In genomic region chr2:101956125-101956524, GRCm38 (mm10) we compare ENCODE assay signal across 23 mouse cellular contexts.
DNase-seq lines count a peak whose midpoint lies in the region; ATAC-seq lines count a peak whose summit lies in the region.
"Had no signal": no experiment of that assay in that cellular context is flagged by ENCODE, and none has a peak within 500 bp of the region (broad histone marks: within the 10 kb centered on the region; RNA-seq: fewer than 3 reads in every experiment).

No protein-coding gene starts in this region.

- DNase-seq in hindbrain, embryonic 11.5 days (ENCODE audit: low spot score) = no peak
- DNase-seq in hindbrain, embryonic 14.5 days (ENCODE audit: low spot score) = no peak
- DNase-seq in neural tube, embryonic 10.5 days (ENCODE audit: extremely low spot score, low spot score) = no peak
- DNase-seq in B cell, adult 2 months = no peak
- DNase-seq in layer of hippocampus, postnatal 36 days = no peak
- DNase-seq: adrenal gland, postnatal 14 days; cerebellum, adult 11 months; cerebellum, postnatal 10 days; gastrocnemius, postnatal 14 days; heart, adult 2 months; kidney, postnatal 10 days; thymus, postnatal 14 days had no signal

- H3K9me3 ChIP-seq in hindbrain, embryonic 11.5 days (ENCODE audit: control insufficient read depth, low read length) = no peaks in the 10 kb centered on the region
- H3K9me3 ChIP-seq in hindbrain, embryonic 14.5 days (ENCODE audit: control insufficient read depth, low read length) = no peaks in the 10 kb centered on the region
- no peaks in the 10 kb centered on the region for H3K9me3 ChIP-seq in neural tube, embryonic 14.5 days (ENCODE audit: control insufficient read depth, low read length)
- no peaks in the 10 kb centered on the region for H3K9me3 ChIP-seq in hindbrain, embryonic 13.5 days
- H3K9me3 ChIP-seq: embryonic facial prominence, embryonic 13.5 days; heart, embryonic 15.5 days; hindbrain, embryonic 15.5 days; limb, embryonic 15.5 days; liver, embryonic 15.5 days; neural tube, embryonic 12.5 days had no signal

- H3K9ac ChIP-seq in hindbrain, embryonic 11.5 days (ENCODE audit: low read depth, low read length) = no peak overlapping the region
- no peak overlapping the region for H3K9ac ChIP-seq in hindbrain, embryonic 14.5 days
- H3K9ac ChIP-seq in neural tube, embryonic 14.5 days (replicated peaks; ENCODE audit: low read depth, low read length) = no peak overlapping the region
- H3K9ac ChIP-seq in hindbrain, embryonic 13.5 days = peak overlapping the region; percentile 53; the same call in 1 of the 2 replicates
- H3K9ac ChIP-seq: embryonic facial prominence, embryonic 13.5 days; heart, embryonic 15.5 days; hindbrain, embryonic 15.5 days; limb, embryonic 15.5 days; liver, embryonic 15.5 days; neural tube, embryonic 12.5 days had no signal

- H3K27me3 ChIP-seq in hindbrain, embryonic 11.5 days (ENCODE audit: control insufficient read depth, insufficient read depth, low read length) = no peaks in the 10 kb centered on the region
- H3K27me3 ChIP-seq in hindbrain, embryonic 14.5 days (ENCODE audit: control insufficient read depth, insufficient read depth, low read length) = no peaks in the 10 kb centered on the region
- H3K27me3 ChIP-seq in neural tube, embryonic 14.5 days (ENCODE audit: control insufficient read depth, insufficient read depth, low read length) = no peaks in the 10 kb centered on the region
- H3K27me3 ChIP-seq in hindbrain, embryonic 13.5 days = no peaks in the 10 kb centered on the region
- H3K27me3 ChIP-seq: embryonic facial prominence, embryonic 13.5 days; heart, embryonic 15.5 days; hindbrain, embryonic 15.5 days; limb, embryonic 15.5 days; liver, embryonic 15.5 days; neural tube, embryonic 12.5 days had no signal

- no peak overlapping the region for H3K4me2 ChIP-seq in hindbrain, embryonic 11.5 days (replicated peaks; ENCODE audit: low read depth, low read length)
- H3K4me2 ChIP-seq in hindbrain, embryonic 14.5 days (replicated peaks) = no peak overlapping the region
- no peak overlapping the region for H3K4me2 ChIP-seq in neural tube, embryonic 14.5 days (ENCODE audit: low read depth, low read length)
- no peak overlapping the region for H3K4me2 ChIP-seq in hindbrain, embryonic 13.5 days
- H3K4me2 ChIP-seq: embryonic facial prominence, embryonic 13.5 days; heart, embryonic 15.5 days; hindbrain, embryonic 15.5 days; limb, embryonic 15.5 days; liver, embryonic 15.5 days; neural tube, embryonic 12.5 days had no signal

- 79% methylated on average over 10 of the region's 10 CpGs for WGBS in hindbrain, embryonic 11.5 days
- WGBS in hindbrain, embryonic 14.5 days = 46% methylated on average over 10 of the region's 10 CpGs
- 45% methylated on average over 10 of the region's 10 CpGs for WGBS in neural tube, embryonic 14.5 days
- 51% methylated on average over 10 of the region's 10 CpGs for WGBS in hindbrain, embryonic 13.5 days

- no peaks in the 10 kb centered on the region; the same call in 1 of the 2 replicates for H3K36me3 ChIP-seq in hindbrain, embryonic 11.5 days (ENCODE audit: control insufficient read depth, insufficient read depth, low read length)
- peaks cover 20% of the 10 kb centered on the region for H3K36me3 ChIP-seq in hindbrain, embryonic 14.5 days (replicated peaks; ENCODE audit: control insufficient read depth, insufficient read depth)
- no peaks in the 10 kb centered on the region; the same call in 1 of the 2 replicates for H3K36me3 ChIP-seq in neural tube, embryonic 14.5 days (ENCODE audit: control insufficient read depth, insufficient read depth, low read length)
- peaks cover 32% of the 10 kb centered on the region for H3K36me3 ChIP-seq in hindbrain, embryonic 13.5 days
- H3K36me3 ChIP-seq: hindbrain, embryonic 15.5 days; liver, embryonic 15.5 days had no signal

- no peaks in the 10 kb centered on the region for H3K4me1 ChIP-seq in hindbrain, embryonic 11.5 days (replicated peaks; ENCODE audit: control insufficient read depth, insufficient read depth, low read length)
- peaks cover 22% of the 10 kb centered on the region for H3K4me1 ChIP-seq in hindbrain, embryonic 14.5 days (replicated peaks; ENCODE audit: control insufficient read depth, insufficient read depth, low read length)
- peaks cover 16% of the 10 kb centered on the region for H3K4me1 ChIP-seq in neural tube, embryonic 14.5 days (ENCODE audit: control insufficient read depth, insufficient read depth, low read length)
- peaks cover 31% of the 10 kb centered on the region for H3K4me1 ChIP-seq in hindbrain, embryonic 13.5 days (replicated peaks)

- no peak overlapping the region for H3K4me3 ChIP-seq in hindbrain, embryonic 11.5 days (ENCODE audit: low read depth, low read length)
- no peak overlapping the region for H3K4me3 ChIP-seq in hindbrain, embryonic 14.5 days (replicated peaks; ENCODE audit: low read length)
- H3K4me3 ChIP-seq in neural tube, embryonic 14.5 days (ENCODE audit: low read depth, low read length) = no peak overlapping the region
- H3K4me3 ChIP-seq in hindbrain, embryonic 13.5 days = no peak overlapping the region
- H3K4me3 ChIP-seq: embryonic facial prominence, embryonic 13.5 days; heart, adult 2 months; heart, embryonic 15.5 days; hindbrain, embryonic 15.5 days; limb, embryonic 15.5 days; liver, embryonic 15.5 days; neural tube, embryonic 12.5 days had no signal

- H3K27ac ChIP-seq in hindbrain, embryonic 11.5 days (ENCODE audit: low read depth, low read length) = no peak overlapping the region; the same call in 1 of the 2 replicates
- H3K27ac ChIP-seq in hindbrain, embryonic 14.5 days = no peak overlapping the region
- peak overlapping the region; percentile 34; the same call in 1 of the 2 replicates for H3K27ac ChIP-seq in neural tube, embryonic 14.5 days (ENCODE audit: low read depth, low read length)
- H3K27ac ChIP-seq in hindbrain, embryonic 13.5 days = peak overlapping the region; percentile 75
- H3K27ac ChIP-seq: embryonic facial prominence, embryonic 13.5 days; heart, adult 2 months; heart, embryonic 15.5 days; hindbrain, embryonic 15.5 days; liver, embryonic 15.5 days; macrophage; neural tube, embryonic 12.5 days had no signal

- 0 out of 2 replicates have a peak, but pooled peaks have one; percentile 12 for ATAC-seq in hindbrain, embryonic 11.5 days (ENCODE audit: low FRiP score)
- ATAC-seq in hindbrain, embryonic 14.5 days (ENCODE audit: low FRiP score) = no peak
- ATAC-seq in neural tube, embryonic 14.5 days (ENCODE audit: low read depth) = peak; percentile 37; the same call in 1 of the 2 replicates
- no peak for ATAC-seq in hindbrain, embryonic 13.5 days (ENCODE audit: low FRiP score)
- ATAC-seq: activated CD4-positive, CD25-positive, alpha-beta regulatory T cell, adult 4 months; intestine, postnatal 0 days had no signal

Comparison
In these comparisons a context has a peak if more than half of its experiments do, and no peak if none do; other contexts are left out.
1. ATAC-seq: peak in hindbrain, embryonic 11.5 days (single experiment) and neural tube, embryonic 14.5 days (single experiment); none in hindbrain, embryonic 14.5 days (single experiment) and hindbrain, embryonic 13.5 days (single experiment).
2. H3K27ac ChIP-seq: peak in neural tube, embryonic 14.5 days (single experiment) and hindbrain, embryonic 13.5 days (single experiment); none in hindbrain, embryonic 11.5 days (single experiment) and hindbrain, embryonic 14.5 days (single experiment).